Mouse (Mus musculus) regulatory T cell (primary cell): ENCODE data around the gene Pde4c.

Experiments used
- in situ Hi-C: fragments of 300-600 bp; cut with MboI, MseI; formaldehyde crosslinking; loops from one replicate; pipeline ENCODE4 v1.15.1; 2025; ENCODE audit warnings: high pct_unique_total_duplicates

The Pde4c gene

GRCm38 (mm10) chr8:70765838-70766570, 42.5 kb downstream of the Pde4c start:
- in situ Hi-C loops: loop anchor here (5.0 to 10.0 kb wide), 2 partner anchors 76 to 509 kb away; partner anchors contain the start of genes Haus8 and Myo9b

GRCm38 (mm10) chr8:70766571-70767440, 43.3 kb downstream of the Pde4c start:
- in situ Hi-C loops: loop anchor here (5.0 to 10.0 kb wide), 2 partner anchors 75 to 508 kb away; partner anchors contain the start of genes Haus8 and Myo9b

GRCm38 (mm10) chr8:70767503-70767902, 44.0 kb downstream of the Pde4c start:
- in situ Hi-C loops: loop anchor here (5.0 to 10.0 kb wide), 2 partner anchors 75 to 507 kb away; partner anchors contain the start of genes Haus8 and Myo9b

GRCm38 (mm10) chr8:70768231-70768776, 44.8 kb downstream of the Pde4c start:
- in situ Hi-C loops: loop anchor here (5.0 to 10.0 kb wide), 2 partner anchors 74 to 506 kb away; partner anchors contain the start of genes Haus8 and Myo9b

GRCm38 (mm10) chr8:70768956-70769355, 45.4 kb downstream of the Pde4c start:
- in situ Hi-C loops: loop anchor here (5.0 to 10.0 kb wide), 2 partner anchors 73 to 506 kb away; partner anchors contain the start of genes Haus8 and Myo9b

GRCm38 (mm10) chr8:70769359-70769758, 45.8 kb downstream of the Pde4c start:
- in situ Hi-C loops: loop anchor here (5.0 to 10.0 kb wide), 2 partner anchors 73 to 505 kb away; partner anchors contain the start of genes Haus8 and Myo9b

- in situ Hi-C loops: loop anchor here (5.0 to 10.0 kb wide), 3 partner anchors 72 to 715 kb away; partner anchors contain the start of genes Ano8, Gtpbp3, Haus8 and Myo9b
Measured at GRCm38 (mm10) chr8:70769858-70770257, 46.3 kb downstream of the Pde4c start.

GRCm38 (mm10) chr8:70770748-70771147, 47.2 kb downstream of the Pde4c start:
- in situ Hi-C loops: loop anchor here (10.0 kb wide), 1 partner anchor 714 kb away; the partner anchor contains the start of genes Ano8 and Gtpbp3

GRCm38 (mm10) chr8:70771217-70771616, 47.7 kb downstream of the Pde4c start:
- in situ Hi-C loops: loop anchor here (10.0 kb wide), 1 partner anchor 714 kb away; the partner anchor contains the start of genes Ano8 and Gtpbp3

GRCm38 (mm10) chr8:70772075-70772474, 48.6 kb downstream of the Pde4c start:
- in situ Hi-C loops: loop anchor here (10.0 kb wide), 1 partner anchor 713 kb away; the partner anchor contains the start of genes Ano8 and Gtpbp3

GRCm38 (mm10) chr8:70772890-70773289, 49.4 kb downstream of the Pde4c start:
- in situ Hi-C loops: loop anchor here (10.0 kb wide), 1 partner anchor 712 kb away; the partner anchor contains the start of genes Ano8 and Gtpbp3

GRCm38 (mm10) chr8:70773410-70773809, 49.9 kb downstream of the Pde4c start:
- in situ Hi-C loops: loop anchor here (10.0 kb wide), 1 partner anchor 711 kb away; the partner anchor contains the start of genes Ano8 and Gtpbp3

- in situ Hi-C loops: loop anchor here (10.0 kb wide), 1 partner anchor 711 kb away; the partner anchor contains the start of genes Ano8 and Gtpbp3
Measured at GRCm38 (mm10) chr8:70773833-70774232, 50.3 kb downstream of the Pde4c start.

- in situ Hi-C loops: loop anchor here (10.0 kb wide), 1 partner anchor 710 kb away; the partner anchor contains the start of genes Ano8 and Gtpbp3
Measured at GRCm38 (mm10) chr8:70774740-70775139, 51.2 kb downstream of the Pde4c start.

- in situ Hi-C loops: loop anchor here (10.0 kb wide), 1 partner anchor 710 kb away; the partner anchor contains the start of genes Ano8 and Gtpbp3
Measured at GRCm38 (mm10) chr8:70775227-70775626, 51.7 kb downstream of the Pde4c start.

GRCm38 (mm10) chr8:70775851-70776495, 52.5 kb downstream of the Pde4c start:
- in situ Hi-C loops: loop anchor here (10.0 kb wide), 1 partner anchor 709 kb away; the partner anchor contains the start of genes Ano8 and Gtpbp3

GRCm38 (mm10) chr8:70776496-70777444, 53.2 kb downstream of the Pde4c start, which contains the start of gene Pik3r2:
Pik3r2 (minus strand) TSS chr8:70776713.
- in situ Hi-C loops: loop anchor here (10.0 kb wide), 1 partner anchor 708 kb away; the partner anchor contains the start of genes Ano8 and Gtpbp3

GRCm38 (mm10) chr8:70780093-70780492, 56.6 kb downstream of the Pde4c start:
- in situ Hi-C loops: no loop called here
